Mouse (Mus musculus) bone marrow macrophage, adult 2 months (primary cell): Measurements from ENCODE around the gene H3f3b. TPM values are rescaled to one million over a fixed set of nuclear protein-coding genes. Genes with fewer than 3 reads are reported as not detected.

Source experiments
- H3K27ac ChIP-seq: 2 replicates; pipeline ENCODE4 v1.5.1; 2012; ENCODE audit warnings: low read depth, low read length; ENCODE audit not compliant: insufficient read depth
- H3K4me1 ChIP-seq: 2 replicates; pipeline ENCODE4 v1.6.1; 2012; ENCODE audit warnings: low read length; ENCODE audit not compliant: control insufficient read depth, insufficient read depth
- H3K4me3 ChIP-seq: 2 replicates; pipeline ENCODE4 v1.5.1; 2012; ENCODE audit warnings: mild to moderate bottlenecking, low read length, moderate library complexity; ENCODE audit not compliant: insufficient read depth
- CTCF ChIP-seq: IDR thresholded peaks from 2 replicates; pipeline ENCODE4 v1.5.1; 2012; ENCODE audit warnings: low read depth, mild to moderate bottlenecking, low read length, moderate library complexity
- POLR2A ChIP-seq: IDR thresholded peaks from 2 replicates; pipeline ENCODE4 v1.6.1; 2012; ENCODE audit warnings: mild to moderate bottlenecking, low read depth, low read length, borderline replicate concordance
- polyA plus RNA-seq: library from polyadenylated mRNA; stranded (reverse); fragments of >200 nt; gene quantifications from 2 replicates; pipeline ENCODE4 v1.2.4, GENCODE M21; 2012; ENCODE audit not compliant: missing spikeins, insufficient read depth, insufficient read length

The H3f3b gene
- polyA plus RNA-seq, 1 experiment, result 431 TPM

- Histone ChIP-seq H3K4me3 (no peak overlapping the region), H3K4me1 (no peaks in the 10 kb centered on the region), H3K27ac (no peak overlapping the region)
- TF ChIP-seq CTCF, result no peak
- TF ChIP-seq POLR2A, result no peak
Observed at GRCm38 (mm10) chr11:116050196-116050595, 22.4 kb upstream of the H3f3b start.

- no peaks in the 10 kb centered on the region for H3K4me1 ChIP-seq
- TF ChIP-seq CTCF, result no peak
- no peak for TF ChIP-seq POLR2A
- H3K27ac ChIP-seq, result no peak overlapping the region
- H3K4me3 ChIP-seq, result no peak overlapping the region
Observed at GRCm38 (mm10) chr11:116049610-116050009, 21.8 kb upstream of the H3f3b start.

GRCm38 (mm10) chr11:116045173-116045572 is 17.4 kb upstream of the H3f3b start:
- no peak for TF ChIP-seq CTCF
- TF ChIP-seq POLR2A, result no peak
- H3K4me1 ChIP-seq, result peaks cover 5% of the 10 kb centered on the region
- no peak overlapping the region for H3K4me3 ChIP-seq
- H3K27ac ChIP-seq, result no peak overlapping the region

- H3K4me1 ChIP-seq, result peaks cover 5% of the 10 kb centered on the region
- no peak overlapping the region for H3K27ac ChIP-seq
- no peak for TF ChIP-seq POLR2A
- no peak for TF ChIP-seq CTCF
- no peak overlapping the region for H3K4me3 ChIP-seq
Observed at GRCm38 (mm10) chr11:116043286-116043685, 15.5 kb upstream of the H3f3b start.

- Histone ChIP-seq H3K4me1 (peaks cover 5% of the 10 kb centered on the region), H3K27ac (no peak overlapping the region), H3K4me3 (no peak overlapping the region)
- TF ChIP-seq POLR2A (no peak), CTCF (no peak)
Observed at GRCm38 (mm10) chr11:116042372-116043138, 14.8 kb upstream of the H3f3b start.

- no peak for TF ChIP-seq CTCF
- no peak for TF ChIP-seq POLR2A
- Histone ChIP-seq H3K27ac (no peak overlapping the region), H3K4me3 (no peak overlapping the region), H3K4me1 (peaks cover 7% of the 10 kb centered on the region)
Observed at GRCm38 (mm10) chr11:116041833-116042232, 14.1 kb upstream of the H3f3b start.

- H3K4me3 ChIP-seq, result no peak overlapping the region
- H3K4me1 ChIP-seq, result peaks cover 13% of the 10 kb centered on the region
- TF ChIP-seq POLR2A (no peak), CTCF (no peak)
- H3K27ac ChIP-seq, result no peak overlapping the region
Observed at GRCm38 (mm10) chr11:116040593-116040992, 12.8 kb upstream of the H3f3b start.

GRCm38 (mm10) chr11:116037826-116038225 is 10.1 kb upstream of the H3f3b start:
- TF ChIP-seq CTCF (no peak), POLR2A (no peak)
- H3K4me3 ChIP-seq, result no peak overlapping the region
- H3K27ac ChIP-seq, result no peak overlapping the region
- H3K4me1 ChIP-seq, result peaks cover 14% of the 10 kb centered on the region

GRCm38 (mm10) chr11:116036671-116037070 is 8.9 kb upstream of the H3f3b start:
- Histone ChIP-seq H3K27ac (no peak overlapping the region), H3K4me1 (peaks cover 17% of the 10 kb centered on the region), H3K4me3 (no peak overlapping the region)
- TF ChIP-seq CTCF (no peak), POLR2A (no peak)

GRCm38 (mm10) chr11:116034584-116034983 is 6.8 kb upstream of the H3f3b start:
- TF ChIP-seq POLR2A (no peak), CTCF (no peak)
- Histone ChIP-seq H3K4me1 (peaks cover 22% of the 10 kb centered on the region), H3K27ac (no peak overlapping the region), H3K4me3 (no peak overlapping the region)
